In the genomic region with DNA sequence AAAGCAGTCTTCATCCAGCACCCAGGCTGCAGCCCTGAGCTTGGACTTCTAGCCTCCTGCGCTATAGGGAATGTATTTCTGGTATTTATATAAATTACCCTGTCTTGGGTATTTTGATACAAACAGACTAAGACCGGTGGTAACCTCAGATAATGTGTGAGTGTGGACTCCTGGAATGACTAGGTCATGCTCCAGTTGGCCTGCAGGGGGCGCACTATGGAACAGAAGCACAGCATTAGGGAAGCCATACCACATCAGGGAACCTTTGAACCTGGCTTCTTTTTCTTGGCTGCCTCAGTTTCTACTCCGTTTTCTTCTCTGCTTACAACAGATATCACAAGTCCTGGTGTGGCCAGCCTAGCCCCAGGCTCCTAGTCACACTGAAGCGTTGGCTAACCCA, we compare ENCODE assay signal across 11 mouse cellular contexts. TPM values are rescaled to one million over a fixed set of nuclear protein-coding genes. Genes with fewer than 3 reads are reported as not detected.
DNase-seq lines count a peak whose midpoint lies in the region; ATAC-seq and TF ChIP-seq lines count a peak whose summit lies in the region.
"Had no signal": no experiment of that assay in that cellular context is flagged by ENCODE, and none has a peak within 500 bp of the region (broad histone marks: within the 10 kb centered on the region; RNA-seq: fewer than 3 reads in every experiment).

No protein-coding gene starts in this region.

- H3K4me1 ChIP-seq in hindbrain, embryonic 10.5 days (replicated peaks), result 0 out of 2 replicates have a peak, but pooled peaks cover 4% of the 10 kb centered on the region
- H3K4me1 ChIP-seq in hindbrain, embryonic 16.5 days (ENCODE audit: control insufficient read depth, insufficient read depth, low read depth, low read length), result no peaks in the 10 kb centered on the region
- no peaks in the 10 kb centered on the region for H3K4me1 ChIP-seq in E14TG2a.4 (replicated peaks; ENCODE audit: low read depth, low read length)
- no peaks in the 10 kb centered on the region for H3K4me1 ChIP-seq in liver, postnatal 0 days (ENCODE audit: insufficient read depth)
- H3K4me1 ChIP-seq: neural tube, embryonic 13.5 days had no signal

- no peak for ATAC-seq in hindbrain, embryonic 16.5 days
- no peak for ATAC-seq in liver, postnatal 0 days

- H3K9ac ChIP-seq in hindbrain, embryonic 16.5 days (ENCODE audit: low read depth, low read length), result no peak overlapping the region
- no peak overlapping the region for H3K9ac ChIP-seq in liver, postnatal 0 days (replicated peaks)
- H3K9ac ChIP-seq: neural tube, embryonic 13.5 days had no signal

- H3K4me2 ChIP-seq in hindbrain, embryonic 16.5 days (ENCODE audit: low read length), result no peak overlapping the region
- no peak overlapping the region for H3K4me2 ChIP-seq in liver, postnatal 0 days (ENCODE audit: low read depth, low read length)

- H3K27ac ChIP-seq in hindbrain, embryonic 10.5 days, result no peak overlapping the region
- no peak overlapping the region for H3K27ac ChIP-seq in hindbrain, embryonic 16.5 days (ENCODE audit: low read depth, low read length)
- no peak overlapping the region for H3K27ac ChIP-seq in liver, postnatal 0 days (ENCODE audit: low read depth)

- H3K9me3 ChIP-seq in hindbrain, embryonic 10.5 days, result no peaks in the 10 kb centered on the region
- H3K9me3 ChIP-seq in hindbrain, embryonic 16.5 days (ENCODE audit: control insufficient read depth, low read length), result no peaks in the 10 kb centered on the region
- no peaks in the 10 kb centered on the region for H3K9me3 ChIP-seq in E14TG2a.4 (ENCODE audit: low read length)
- no peaks in the 10 kb centered on the region for H3K9me3 ChIP-seq in liver, postnatal 0 days (ENCODE audit: low read length)
- H3K9me3 ChIP-seq: neural tube, embryonic 13.5 days had no signal

- no peak for TF ChIP-seq EP300 in liver, postnatal 0 days (IDR thresholded peaks at IDR 0.05; ENCODE audit: low read depth)

- WGBS in hindbrain, embryonic 10.5 days, result 64% methylated on average over 5 of the region's 5 CpGs
- 66% methylated on average over 5 of the region's 5 CpGs for WGBS in hindbrain, embryonic 16.5 days
- WGBS in liver, postnatal 0 days (ENCODE audit: insufficient replicate concordance), result 53% methylated on average over 5 of the region's 5 CpGs

- H3K27me3 ChIP-seq in hindbrain, embryonic 10.5 days (ENCODE audit: insufficient read depth, poor library complexity, severe bottlenecking), result peaks cover 15% of the 10 kb centered on the region; the same call in 1 of the 2 replicates
- no peaks in the 10 kb centered on the region for H3K27me3 ChIP-seq in hindbrain, embryonic 16.5 days (replicated peaks; ENCODE audit: control insufficient read depth, insufficient read depth, low read length)
- H3K27me3 ChIP-seq in E14TG2a.4 (ENCODE audit: insufficient read depth, low read length), result peaks cover 17% of the 10 kb centered on the region; the same call in 1 of the 2 replicates
- no peaks in the 10 kb centered on the region for H3K27me3 ChIP-seq in liver, postnatal 0 days (ENCODE audit: insufficient read depth, low read length)
- H3K27me3 ChIP-seq: neural tube, embryonic 13.5 days had no signal

- TF ChIP-seq CTCF in E14TG2a.4 (conservative IDR thresholded peaks at IDR 0.05; ENCODE audit: low read length), result peak; percentile 80
- peak; percentile 67 for TF ChIP-seq CTCF in liver, postnatal 0 days (IDR thresholded peaks at IDR 0.05; ENCODE audit: low read depth)

- no peak overlapping the region for H3K4me3 ChIP-seq in hindbrain, embryonic 10.5 days
- no peak overlapping the region for H3K4me3 ChIP-seq in hindbrain, embryonic 16.5 days (ENCODE audit: low read length)
- H3K4me3 ChIP-seq in E14TG2a.4 (replicated peaks; ENCODE audit: low read length), result no peak overlapping the region
- H3K4me3 ChIP-seq in liver, postnatal 0 days (ENCODE audit: low read depth, low read length), result no peak overlapping the region
- H3K4me3 ChIP-seq: neural tube, embryonic 13.5 days had no signal

- DNase-seq in hindbrain, embryonic 10.5 days (ENCODE audit: low spot score), result peak; percentile 24
- peak; percentile 33 for DNase-seq in adrenal gland, postnatal 14 days
- DNase-seq in liver, postnatal 0 days, result peak; percentile 36
- no peak for DNase-seq in right cerebral cortex, postnatal 4 days
- DNase-seq in right cerebral cortex, postnatal 10 days (ENCODE audit: low spot score in 2 of 2), result no peak
- DNase-seq in heart, adult 11 months, result no peak

- H3K36me3 ChIP-seq in hindbrain, embryonic 10.5 days, result no peaks in the 10 kb centered on the region
- no peaks in the 10 kb centered on the region for H3K36me3 ChIP-seq in hindbrain, embryonic 16.5 days (ENCODE audit: control insufficient read depth, insufficient read depth, low read length)
- H3K36me3 ChIP-seq in E14TG2a.4 (ENCODE audit: insufficient read depth, low read length), result no peaks in the 10 kb centered on the region
- no peaks in the 10 kb centered on the region for H3K36me3 ChIP-seq in liver, postnatal 0 days (replicated peaks; ENCODE audit: insufficient read depth, low read length)
- H3K36me3 ChIP-seq: neural tube, embryonic 13.5 days had no signal

RNA-seq across cellular contexts. Expression of a gene that starts 33.2 kb away (rescaled TPM):
- polyA plus RNA-seq in hindbrain, embryonic 10.5 days (2016; fragmentation: Nextera tagmentation; extraction: Ambion mirVana), result 4.1 and 6.9 TPM in 2 replicates
- 0.09 TPM in 1 of 2 replicates, not detected in the other for polyA plus RNA-seq in hindbrain, embryonic 16.5 days (2015; fragmentation: Nextera tagmentation; extraction: Ambion mirVana)
- not detected in 2 replicates for total RNA-seq in adrenal gland, postnatal 14 days (2021)
- polyA plus RNA-seq in liver, postnatal 0 days (2015; fragmentation: Nextera tagmentation; extraction: Ambion mirVana), result not detected in 2 replicates
- total RNA-seq: left cerebral cortex, postnatal 10 days had no signal
- polyA plus RNA-seq: gonadal fat pad, adult 2 months; neural tube, embryonic 13.5 days had no signal

Comparison
In these comparisons a context has a peak if more than half of its experiments do, and no peak if none do; other contexts are left out.
1. DNase-seq: peak in hindbrain, embryonic 10.5 days (single experiment), adrenal gland, postnatal 14 days (single experiment) and liver, postnatal 0 days (single experiment); none in right cerebral cortex, postnatal 4 days (single experiment), right cerebral cortex, postnatal 10 days (0 of 2) and heart, adult 11 months (single experiment).